Mouse (Mus musculus) WW6 (cell line): ENCODE results near the gene Gucy2c.

Source experiments
- DNase-seq: peaks from one replicate; pipeline ENCODE4 v3.0.0-alpha.2; 2013; ENCODE audit warnings: low read depth, low spot score

Gucy2c gene

DNA sequence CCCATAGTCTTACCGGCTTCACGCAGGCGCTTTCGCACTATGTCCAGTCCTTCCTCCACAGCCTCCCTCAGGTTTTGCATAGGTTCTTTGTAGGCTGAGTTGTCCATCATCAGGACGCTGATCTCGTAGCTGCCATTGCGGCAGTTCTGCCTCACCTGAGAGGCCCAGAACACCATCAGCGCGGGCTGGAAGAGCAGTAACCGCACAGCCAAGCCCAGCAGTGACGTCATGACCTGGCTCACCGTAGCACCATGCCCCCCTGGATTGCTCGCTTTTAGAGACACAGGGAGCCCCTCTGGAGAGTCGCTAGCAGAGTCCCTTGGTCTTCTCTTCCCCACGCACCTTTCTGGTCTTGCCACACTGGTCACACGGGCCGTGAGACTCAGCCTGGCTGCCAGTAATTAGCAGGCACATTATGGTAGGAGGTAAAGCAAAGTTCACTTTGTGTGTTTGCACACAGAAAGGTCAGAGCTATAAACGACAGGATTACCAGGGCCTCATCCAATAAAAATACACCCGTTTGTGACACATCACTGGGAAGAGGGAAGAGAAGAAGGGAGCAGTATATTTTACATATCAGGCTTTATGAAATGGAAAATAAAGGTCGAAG is at the start of gene Gucy2c:
TSS of gene Gucy2c (minus strand) at position 389 of the 610 bp plus-strand sequence.
- no peak for DNase-seq

- DNase-seq: no peak
Observed at GRCm38 (mm10) chr6:136828681-136829080, 47.1 kb upstream of the Gucy2c start.

- peak; percentile 96 for DNase-seq
Observed at GRCm38 (mm10) chr6:136827881-136828561, 46.5 kb upstream of the Gucy2c start, which contains the start of gene Wbp11. TSS of gene Wbp11 (minus strand) at chr6:136828233.

- DNase-seq: no peak
Observed at GRCm38 (mm10) chr6:136827516-136827880, 45.9 kb upstream of the Gucy2c start, which contains the start of gene BC049715. TSS of gene BC049715 (plus strand) at chr6:136827626.

DNA sequence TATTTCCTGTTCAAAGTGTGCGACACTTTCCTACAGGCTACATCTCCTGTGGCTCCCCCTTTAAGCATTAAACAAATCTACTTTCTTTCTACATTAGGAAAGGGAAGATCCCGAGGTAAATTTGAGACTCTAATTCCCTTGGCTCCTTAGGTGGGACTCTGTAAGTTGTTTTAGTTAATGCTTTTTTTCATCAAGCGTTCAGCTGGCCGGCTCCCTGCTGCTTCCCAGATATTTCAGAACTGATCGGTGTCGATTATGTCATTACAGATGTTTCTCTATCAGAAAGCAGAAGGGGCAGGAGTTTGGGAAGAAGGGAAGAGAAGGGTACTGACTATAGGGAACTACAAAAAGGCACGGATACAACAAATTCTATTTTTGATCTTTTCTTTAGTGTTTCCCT is 45.6 kb upstream of the Gucy2c start:
- DNase-seq: no peak

DNA sequence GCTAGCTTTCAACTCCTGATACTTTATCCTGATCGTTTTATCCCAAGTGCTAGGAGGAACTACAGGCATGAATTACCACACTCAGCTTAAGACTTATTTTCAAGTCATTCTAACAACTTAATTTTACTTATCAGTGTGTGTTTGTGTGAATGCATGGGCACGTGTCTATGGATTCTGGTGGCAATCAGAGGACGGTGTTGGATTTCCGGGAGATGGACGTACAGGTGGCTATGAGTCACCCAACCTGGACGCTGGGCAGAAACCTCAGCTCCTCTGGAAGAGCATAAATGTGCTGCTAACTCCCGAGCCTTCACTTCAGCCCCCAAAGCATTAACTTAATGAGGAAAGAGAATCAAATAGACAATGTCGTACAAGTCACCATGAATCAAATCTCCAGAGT is 43.4 kb upstream of the Gucy2c start:
- no peak for DNase-seq

- DNase-seq: no peak
Observed at GRCm38 (mm10) chr6:136821086-136821485, 39.5 kb upstream of the Gucy2c start.

DNA sequence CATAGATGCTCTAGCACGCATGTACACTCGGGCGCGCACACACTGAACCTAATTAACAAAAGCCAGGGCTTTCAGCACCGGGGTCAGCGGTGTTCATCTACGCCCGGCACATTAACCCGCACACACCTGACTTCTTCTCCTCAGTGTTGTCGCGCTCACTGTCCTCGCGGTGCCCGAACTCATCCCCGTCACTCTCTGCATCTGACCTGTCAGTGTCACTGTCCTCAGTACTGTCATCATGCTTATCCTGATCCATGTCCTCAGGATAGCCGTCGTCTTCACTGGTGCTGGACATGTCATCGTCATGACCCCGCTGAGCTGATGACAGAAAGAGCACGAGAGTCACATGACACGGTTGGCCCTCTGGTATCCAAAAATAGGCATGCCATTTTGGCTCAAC is 38.8 kb upstream of the Gucy2c start:
- DNase-seq: no peak

DNA sequence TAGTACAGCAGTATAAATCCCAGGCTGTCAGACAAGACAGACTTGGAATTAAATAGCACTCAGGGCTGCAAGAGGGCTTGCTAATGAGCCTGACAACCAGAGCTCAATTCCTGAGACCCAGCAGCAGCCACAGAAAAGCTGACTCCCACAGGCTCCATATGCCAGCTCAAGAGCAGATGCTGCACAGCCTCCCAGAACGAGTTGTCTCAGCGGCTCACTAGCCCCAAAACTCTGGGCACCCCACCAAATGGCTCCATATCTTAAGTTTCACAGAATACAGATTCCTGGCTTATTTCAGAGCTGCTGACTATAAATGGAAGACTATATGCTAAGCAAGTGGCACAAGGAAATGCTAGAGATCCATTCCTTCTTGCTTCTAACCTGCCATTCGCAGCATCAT is 36.0 kb upstream of the Gucy2c start:
- DNase-seq: no peak

DNA sequence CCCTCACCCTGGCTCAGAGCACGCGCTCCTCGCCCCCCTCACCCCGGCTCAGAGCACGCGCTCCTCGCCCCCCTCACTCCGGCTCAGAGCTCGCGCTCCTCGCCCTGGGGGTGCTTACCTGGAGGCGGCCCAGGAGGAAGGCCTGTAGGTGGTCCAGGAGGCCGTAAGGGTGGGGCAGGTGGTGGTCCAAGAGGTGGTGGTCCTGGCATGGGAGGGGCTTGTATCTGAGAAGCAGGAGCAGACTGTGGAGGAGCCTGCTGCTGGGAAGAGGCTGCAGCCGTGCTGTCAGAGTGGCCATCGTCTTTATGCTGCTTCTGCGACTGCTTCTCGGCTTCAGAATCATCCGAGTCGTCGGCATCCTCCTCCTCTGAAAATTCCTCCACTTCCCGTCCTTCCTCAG is 35.3 kb upstream of the Gucy2c start:
- no peak for DNase-seq

DNA sequence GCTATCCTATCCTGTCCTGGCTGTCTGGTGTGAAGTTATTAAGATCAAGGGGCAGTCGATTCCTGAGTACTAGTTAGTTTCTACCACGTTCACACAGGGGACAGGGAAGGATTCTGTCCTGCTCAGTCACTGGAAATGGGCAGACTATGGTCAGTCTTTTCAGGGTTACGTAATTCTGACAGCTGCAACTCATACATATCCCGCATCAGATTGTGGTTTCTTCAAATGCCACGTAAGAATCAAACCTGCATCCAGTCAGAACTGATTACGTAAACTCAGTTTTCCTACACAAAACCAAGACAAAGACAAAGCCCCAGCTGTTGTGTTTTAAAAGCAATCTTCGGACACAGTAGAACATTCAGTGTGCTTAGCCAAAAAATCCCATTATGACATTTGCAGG is 33.8 kb upstream of the Gucy2c start:
- no peak for DNase-seq

GRCm38 (mm10) chr6:136813117-136813516 is 31.6 kb upstream of the Gucy2c start:
- DNase-seq: no peak

GRCm38 (mm10) chr6:136811196-136811595 is 29.6 kb upstream of the Gucy2c start:
- no peak for DNase-seq

GRCm38 (mm10) chr6:136809673-136810072 is 28.1 kb upstream of the Gucy2c start:
- no peak for DNase-seq

GRCm38 (mm10) chr6:136809077-136809476 is 27.5 kb upstream of the Gucy2c start:
- DNase-seq: no peak

- no peak for DNase-seq
Observed at GRCm38 (mm10) chr6:136808631-136809046, 27.1 kb upstream of the Gucy2c start.

DNA sequence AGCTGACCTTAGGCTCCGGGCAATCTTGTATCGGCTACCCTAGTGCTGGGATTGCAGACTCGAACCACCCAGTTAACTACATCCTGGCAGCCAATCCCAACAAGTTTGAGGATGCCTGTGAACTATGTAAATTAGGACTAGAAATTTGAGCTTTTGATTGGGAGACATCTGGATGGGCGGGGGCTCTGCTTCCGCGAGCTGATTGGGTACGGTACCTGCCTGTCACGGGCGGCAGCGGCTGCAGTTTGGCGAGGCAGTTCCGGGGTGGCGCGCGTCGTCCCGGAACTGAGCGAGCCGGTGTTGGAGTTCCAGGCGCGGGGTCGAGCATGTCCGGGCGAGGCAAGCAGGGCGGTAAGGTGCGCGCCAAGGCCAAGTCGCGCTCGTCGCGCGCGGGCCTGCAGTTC is 26.5 kb upstream of the Gucy2c start, which contains the start of gene H2afj:
TSS of gene H2afj (plus strand) at position 231 of the 404 bp plus-strand sequence.
- DNase-seq: peak; percentile 95

DNA sequence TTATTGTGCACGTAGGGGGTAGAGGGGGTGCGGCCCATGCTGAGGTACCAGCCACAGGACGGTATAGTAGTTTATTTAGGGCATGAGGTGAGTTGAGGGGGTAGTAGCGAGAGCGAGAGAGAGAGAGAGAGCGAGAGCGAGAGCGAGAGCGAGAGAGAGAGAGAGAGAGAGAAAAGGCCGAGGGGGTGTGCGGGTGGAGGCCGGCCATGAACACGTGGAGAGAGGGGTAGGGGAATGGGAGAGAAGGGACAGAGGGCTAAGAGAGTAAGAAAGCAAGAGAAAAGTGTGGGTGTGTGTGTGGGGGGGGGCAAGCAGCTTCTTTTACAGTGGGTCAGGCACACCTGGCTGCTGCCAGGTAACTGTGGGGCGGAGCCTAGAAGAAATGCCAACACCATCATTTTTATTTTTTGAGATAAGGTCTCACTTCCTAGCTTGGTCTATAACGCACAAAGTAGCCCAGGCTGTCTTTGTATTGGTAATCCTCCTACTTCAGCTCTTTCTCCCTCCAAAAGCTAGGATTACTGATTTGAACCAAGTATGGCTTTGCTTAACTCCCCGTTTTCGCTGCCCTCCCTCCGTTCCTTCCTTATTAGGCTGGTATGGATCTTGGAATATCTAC is 25.9 kb upstream of the Gucy2c start:
- DNase-seq: no peak

GRCm38 (mm10) chr6:136806819-136807218 is 25.3 kb upstream of the Gucy2c start:
- no peak for DNase-seq

- DNase-seq: no peak
Observed at GRCm38 (mm10) chr6:136805409-136805775, 23.8 kb upstream of the Gucy2c start.

DNA sequence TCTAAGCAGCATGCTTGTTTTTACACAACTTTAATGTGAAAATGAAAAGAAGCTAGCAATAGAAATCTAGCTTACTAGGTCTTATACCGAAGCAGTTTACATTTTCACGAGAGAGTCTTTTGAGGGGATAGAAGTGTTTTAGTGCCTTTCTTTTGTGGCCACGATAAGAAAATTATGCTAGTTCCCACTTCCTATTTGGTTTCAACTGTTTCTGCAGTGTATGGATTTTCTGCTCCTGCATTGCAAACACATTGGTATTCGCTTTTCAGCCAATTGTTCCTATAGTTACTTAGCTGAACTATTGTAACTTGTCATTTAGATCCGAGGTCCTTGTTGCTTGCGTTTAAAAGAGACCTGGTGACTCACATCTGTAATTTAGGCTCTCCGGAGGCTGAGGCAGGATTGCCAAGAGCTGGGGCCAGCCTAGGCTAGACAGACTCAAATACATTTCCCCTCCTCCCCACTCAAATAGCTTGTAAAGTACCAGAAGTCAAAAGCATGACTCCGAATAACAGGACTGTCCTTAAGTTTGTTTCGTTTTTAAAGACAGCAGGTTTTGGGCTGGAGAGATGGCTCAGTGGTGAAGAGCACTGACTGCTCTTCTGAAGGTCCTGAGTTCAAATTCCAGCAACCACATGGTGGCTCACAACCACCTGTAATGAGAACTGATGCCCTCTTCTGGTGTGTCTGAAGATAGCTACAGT is 23.3 kb upstream of the Gucy2c start:
- DNase-seq: no peak
